Mouse (Mus musculus): ENCODE measurements around the gene Bpifc. TPM values are rescaled to one million over a fixed set of nuclear protein-coding genes. Genes with fewer than 3 reads are reported as not detected.

Gene Bpifc
- polyA plus RNA-seq (2014; fragmentation: Nextera tagmentation; extraction: Ambion mirVana), result not detected in 2 replicates

DNA sequence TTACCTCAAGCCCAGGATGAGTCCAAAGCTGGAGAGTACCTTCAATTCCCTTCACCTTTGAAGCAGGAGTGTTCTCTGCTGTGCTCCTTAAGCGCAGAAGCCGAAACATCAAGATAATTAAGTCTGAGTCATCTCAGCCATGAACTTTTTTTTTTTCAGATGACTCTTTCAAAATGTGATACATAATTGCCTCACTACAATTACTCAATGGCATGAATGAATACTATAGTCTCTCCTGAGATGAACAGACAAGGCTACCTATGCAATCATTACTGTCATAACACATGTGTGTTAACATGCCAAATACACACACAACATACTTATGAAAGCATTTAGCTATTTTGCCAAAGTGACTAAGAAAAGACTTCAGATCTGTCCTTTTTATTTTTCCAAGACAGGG, at the start of gene Bpifc:
Gene Bpifc (minus strand): TSS at position 115 of the 400 bp plus-strand sequence.
- no peaks in the 10 kb centered on the region for H3K36me3 ChIP-seq (ENCODE audit: control insufficient read depth, insufficient read depth, low read length)
- H3K9me3 ChIP-seq (replicated peaks; ENCODE audit: control insufficient read depth, low read length), result no peaks in the 10 kb centered on the region
- no peak within 1 kb of the TSS for H3K27ac ChIP-seq (ENCODE audit: low read depth, low read length)
- H3K4me3 ChIP-seq (ENCODE audit: low read depth, low read length), result no peak within 1 kb of the TSS
- H3K9ac ChIP-seq (ENCODE audit: low read depth, low read length), result no peak within 1 kb of the TSS
- WGBS (ENCODE audit: insufficient replicate concordance), result 86% methylated on average over 2 of the region's 2 CpGs
- H3K4me1 ChIP-seq (ENCODE audit: control insufficient read depth, insufficient read depth, low read length), result no peaks in the 10 kb centered on the region
- H3K27me3 ChIP-seq (ENCODE audit: control insufficient read depth, insufficient read depth, low read length), result no peaks in the 10 kb centered on the region
- ATAC-seq (replicated peaks; ENCODE audit: insufficient number of reproducible peaks, low FRiP score, low TSS enrichment), result no peak
- H3K4me2 ChIP-seq, result no peak within 1 kb of the TSS

DNA sequence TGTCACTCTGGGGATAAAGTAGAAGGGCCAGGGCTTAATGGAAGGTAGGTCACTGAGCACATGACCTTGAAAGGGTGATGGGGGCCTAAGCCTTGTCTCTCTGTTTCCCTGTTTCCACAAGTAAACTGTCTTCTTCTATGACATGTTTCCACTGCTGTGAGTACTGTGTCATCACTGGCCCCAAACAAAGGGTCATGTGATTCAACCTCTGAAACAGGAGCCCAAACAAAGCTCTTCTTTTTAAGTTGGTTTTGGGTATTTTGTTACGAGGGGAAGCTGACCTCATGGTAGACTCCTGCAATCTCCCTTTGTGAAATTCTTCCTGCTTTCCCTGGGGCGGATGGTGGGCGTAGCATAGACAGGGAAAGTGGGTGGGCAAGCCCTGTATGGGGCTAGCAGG, 48.6 kb upstream of the Bpifc start:
- Histone ChIP-seq H3K27ac (ENCODE audit: low read depth, low read length) (no peak overlapping the region), H3K4me1 (ENCODE audit: control insufficient read depth, insufficient read depth, low read length) (no peaks in the 10 kb centered on the region), H3K4me2 (no peak overlapping the region), H3K36me3 (ENCODE audit: control insufficient read depth, insufficient read depth, low read length) (no peaks in the 10 kb centered on the region), H3K4me3 (ENCODE audit: low read depth, low read length) (no peak overlapping the region), H3K9ac (ENCODE audit: low read depth, low read length) (no peak overlapping the region), H3K27me3 (ENCODE audit: control insufficient read depth, insufficient read depth, low read length) (no peaks in the 10 kb centered on the region), H3K9me3 (replicated peaks; ENCODE audit: control insufficient read depth, low read length) (peaks cover 6% of the 10 kb centered on the region; the same call in 1 of the 2 replicates)
- ATAC-seq (replicated peaks; ENCODE audit: insufficient number of reproducible peaks, low FRiP score, low TSS enrichment), result no peak
- 62% methylated on average over 3 of the region's 3 CpGs for WGBS (ENCODE audit: insufficient replicate concordance)

DNA sequence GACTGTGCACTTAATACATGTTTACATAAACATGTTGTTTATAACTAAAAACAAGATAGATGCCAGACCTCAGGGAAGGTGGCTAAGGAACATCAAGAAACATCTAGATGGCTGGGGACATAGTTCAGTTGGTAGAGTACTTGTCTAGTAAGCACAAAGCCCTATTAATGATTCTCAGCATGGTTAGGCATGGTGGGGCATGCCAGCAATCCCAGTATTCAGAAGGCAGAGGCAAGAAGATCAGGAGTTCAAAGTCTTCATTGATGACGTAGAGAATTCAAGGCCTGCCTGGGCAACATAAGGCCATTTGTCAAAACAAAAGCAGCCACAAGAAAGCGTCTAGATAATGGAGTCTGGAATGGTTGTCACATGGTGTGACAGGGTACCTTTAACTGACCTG, 46.0 kb upstream of the Bpifc start:
- Histone ChIP-seq H3K9me3 (replicated peaks; ENCODE audit: control insufficient read depth, low read length) (peaks cover 6% of the 10 kb centered on the region; the same call in 1 of the 2 replicates), H3K4me3 (ENCODE audit: low read depth, low read length) (no peak overlapping the region), H3K27me3 (ENCODE audit: control insufficient read depth, insufficient read depth, low read length) (no peaks in the 10 kb centered on the region), H3K4me1 (ENCODE audit: control insufficient read depth, insufficient read depth, low read length) (0 out of 2 replicates have a peak, but pooled peaks cover 3% of the 10 kb centered on the region), H3K27ac (ENCODE audit: low read depth, low read length) (no peak overlapping the region), H3K4me2 (no peak overlapping the region), H3K9ac (ENCODE audit: low read depth, low read length) (no peak overlapping the region), H3K36me3 (ENCODE audit: control insufficient read depth, insufficient read depth, low read length) (no peaks in the 10 kb centered on the region)
- no peak for ATAC-seq (replicated peaks; ENCODE audit: insufficient number of reproducible peaks, low FRiP score, low TSS enrichment)
- WGBS (ENCODE audit: insufficient replicate concordance), result 41% methylated on average over 2 of the region's 2 CpGs

DNA sequence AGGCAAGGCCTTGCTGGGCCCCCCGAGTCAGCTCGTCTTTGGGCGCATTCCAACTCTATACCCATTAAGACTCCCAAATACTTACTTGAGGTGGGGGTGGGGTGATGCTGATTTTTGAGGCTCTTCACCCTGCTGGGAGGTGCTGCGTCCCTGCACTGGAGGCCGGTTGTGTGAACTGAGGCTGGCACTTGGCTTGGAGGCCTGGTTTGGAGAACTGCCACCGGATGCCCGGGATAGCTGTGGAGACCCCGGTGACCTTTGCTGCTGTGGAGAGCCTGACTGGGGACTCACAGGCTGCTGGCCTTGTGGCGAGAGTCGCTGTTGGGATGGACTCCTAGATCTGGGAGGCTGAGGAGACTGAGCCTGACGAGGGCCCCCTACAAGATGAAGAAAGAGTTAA, 45.6 kb upstream of the Bpifc start:
- ATAC-seq (replicated peaks; ENCODE audit: insufficient number of reproducible peaks, low FRiP score, low TSS enrichment), result no peak
- WGBS (ENCODE audit: insufficient replicate concordance), result 78% methylated on average over 11 of the region's 11 CpGs

DNA sequence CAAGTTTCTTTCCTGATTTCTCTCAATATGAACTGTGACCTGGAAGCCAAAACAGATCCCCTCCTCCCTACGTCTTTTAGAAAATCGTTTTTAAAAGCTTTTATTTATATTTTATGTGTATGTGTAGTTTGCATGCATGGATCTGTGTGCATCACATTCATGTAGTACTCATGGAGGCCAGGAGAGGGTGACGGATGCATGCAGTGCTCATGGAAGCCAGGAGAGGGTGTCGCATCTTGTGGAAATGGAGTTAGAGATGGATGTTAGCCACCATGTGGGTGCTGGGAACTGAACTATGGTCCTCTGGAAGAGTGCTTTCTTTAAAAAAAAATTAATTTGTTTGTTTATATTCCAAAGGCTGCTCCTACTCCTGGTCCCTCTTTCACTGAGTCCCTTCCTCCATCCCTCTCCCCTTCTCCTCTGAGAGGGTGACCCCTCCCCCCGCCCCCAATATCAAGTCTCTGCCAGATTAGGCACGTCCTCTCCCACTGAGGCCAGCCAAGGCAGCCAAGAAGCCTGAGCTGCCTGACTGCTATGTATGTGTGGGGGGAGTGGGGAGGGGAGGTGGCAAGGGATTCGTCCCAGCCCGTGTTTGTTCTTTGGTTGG, 44.7 kb upstream of the Bpifc start:
- H3K27me3 ChIP-seq (ENCODE audit: control insufficient read depth, insufficient read depth, low read length), result no peaks in the 10 kb centered on the region
- no peaks in the 10 kb centered on the region for H3K36me3 ChIP-seq (ENCODE audit: control insufficient read depth, insufficient read depth, low read length)
- H3K4me1 ChIP-seq (ENCODE audit: control insufficient read depth, insufficient read depth, low read length), result 0 out of 2 replicates have a peak, but pooled peaks cover 3% of the 10 kb centered on the region
- H3K9me3 ChIP-seq (replicated peaks; ENCODE audit: control insufficient read depth, low read length), result 0 out of 2 replicates have a peak, but pooled peaks cover 2% of the 10 kb centered on the region
- H3K4me2 ChIP-seq, result no peak overlapping the region
- no peak for ATAC-seq (replicated peaks; ENCODE audit: insufficient number of reproducible peaks, low FRiP score, low TSS enrichment)
- no peak overlapping the region for H3K9ac ChIP-seq (ENCODE audit: low read depth, low read length)
- 79% methylated on average over 8 of the region's 8 CpGs for WGBS (ENCODE audit: insufficient replicate concordance)
- H3K4me3 ChIP-seq (ENCODE audit: low read depth, low read length), result no peak overlapping the region
- no peak overlapping the region for H3K27ac ChIP-seq (ENCODE audit: low read depth, low read length)

More for the DNA sequence above, 45.6 kb upstream of the Bpifc start:
- Histone ChIP-seq H3K27ac (ENCODE audit: low read depth, low read length) (no peak overlapping the region), H3K4me1 (ENCODE audit: control insufficient read depth, insufficient read depth, low read length) (0 out of 2 replicates have a peak, but pooled peaks cover 3% of the 10 kb centered on the region), H3K4me2 (no peak overlapping the region), H3K9ac (ENCODE audit: low read depth, low read length) (no peak overlapping the region), H3K36me3 (ENCODE audit: control insufficient read depth, insufficient read depth, low read length) (no peaks in the 10 kb centered on the region), H3K9me3 (replicated peaks; ENCODE audit: control insufficient read depth, low read length) (peaks cover 6% of the 10 kb centered on the region; the same call in 1 of the 2 replicates), H3K27me3 (ENCODE audit: control insufficient read depth, insufficient read depth, low read length) (no peaks in the 10 kb centered on the region), H3K4me3 (ENCODE audit: low read depth, low read length) (no peak overlapping the region)

DNA sequence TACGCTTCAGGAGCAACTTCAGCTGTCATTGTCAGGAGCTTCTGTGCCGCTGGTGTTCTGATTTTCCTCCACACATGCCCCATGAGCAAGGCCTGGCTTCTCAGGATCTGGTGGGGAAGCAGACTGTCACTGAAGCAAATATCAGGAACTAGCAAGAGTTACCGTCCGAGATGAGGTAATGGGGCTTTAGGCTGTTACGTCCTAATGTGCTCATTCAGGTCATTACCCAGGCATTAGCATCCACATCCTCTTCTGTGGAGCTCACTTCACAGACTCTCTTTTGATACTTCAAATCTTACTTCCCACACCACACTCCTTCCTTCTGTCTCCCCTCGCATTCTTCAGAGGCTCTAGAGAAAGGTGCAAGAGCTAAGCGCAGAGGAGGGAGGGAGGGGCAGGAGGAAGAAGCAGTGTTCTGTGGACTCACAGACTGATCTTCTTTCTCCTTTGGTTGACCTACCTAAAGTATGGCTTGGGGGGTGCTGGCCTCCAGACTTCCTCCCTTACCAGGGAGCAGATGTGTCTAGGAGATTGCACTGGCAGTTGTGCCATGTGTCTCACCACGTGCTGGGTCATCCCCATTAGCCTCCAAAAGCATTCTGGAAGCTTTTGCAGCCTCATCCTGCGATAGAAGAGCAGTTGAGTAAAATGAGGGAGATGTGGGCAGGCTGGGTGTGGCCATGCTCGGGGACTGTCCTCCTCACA, 41.3 kb upstream of the Bpifc start:
- Histone ChIP-seq H3K4me2 (no peak overlapping the region), H3K9me3 (replicated peaks; ENCODE audit: control insufficient read depth, low read length) (0 out of 2 replicates have a peak, but pooled peaks cover 2% of the 10 kb centered on the region), H3K4me3 (ENCODE audit: low read depth, low read length) (no peak overlapping the region), H3K27me3 (ENCODE audit: control insufficient read depth, insufficient read depth, low read length) (no peaks in the 10 kb centered on the region), H3K36me3 (ENCODE audit: control insufficient read depth, insufficient read depth, low read length) (no peaks in the 10 kb centered on the region), H3K9ac (ENCODE audit: low read depth, low read length) (no peak overlapping the region), H3K27ac (ENCODE audit: low read depth, low read length) (no peak overlapping the region), H3K4me1 (ENCODE audit: control insufficient read depth, insufficient read depth, low read length) (0 out of 2 replicates have a peak, but pooled peaks cover 3% of the 10 kb centered on the region)
- WGBS (ENCODE audit: insufficient replicate concordance), result 70% methylated on average over 10 of the region's 10 CpGs
- ATAC-seq (replicated peaks; ENCODE audit: insufficient number of reproducible peaks, low FRiP score, low TSS enrichment), result no peak

DNA sequence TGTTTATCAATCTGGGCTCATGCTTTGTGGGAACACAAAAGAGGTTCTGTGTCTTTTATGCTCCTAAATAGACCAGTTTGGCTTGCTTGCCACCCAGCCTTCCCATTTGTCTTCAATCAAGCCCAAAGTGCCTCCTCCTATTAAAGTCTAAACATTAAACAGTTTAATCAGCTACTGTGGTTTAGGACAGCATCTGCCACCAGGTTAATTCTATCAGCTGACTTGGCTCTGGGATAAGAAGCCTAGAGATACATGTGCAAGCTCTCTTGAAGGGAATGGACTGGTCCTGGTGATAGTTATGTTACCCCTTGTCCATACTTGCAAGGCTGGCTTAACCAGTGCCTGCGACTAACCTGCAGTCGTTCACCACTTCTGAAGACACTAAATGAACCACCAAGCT, 38.8 kb upstream of the Bpifc start:
- Histone ChIP-seq H3K9me3 (replicated peaks; ENCODE audit: control insufficient read depth, low read length) (no peaks in the 10 kb centered on the region), H3K27ac (ENCODE audit: low read depth, low read length) (no peak overlapping the region), H3K4me2 (no peak overlapping the region), H3K4me3 (ENCODE audit: low read depth, low read length) (no peak overlapping the region), H3K9ac (ENCODE audit: low read depth, low read length) (no peak overlapping the region), H3K4me1 (ENCODE audit: control insufficient read depth, insufficient read depth, low read length) (0 out of 2 replicates have a peak, but pooled peaks cover 3% of the 10 kb centered on the region), H3K36me3 (ENCODE audit: control insufficient read depth, insufficient read depth, low read length) (no peaks in the 10 kb centered on the region), H3K27me3 (ENCODE audit: control insufficient read depth, insufficient read depth, low read length) (no peaks in the 10 kb centered on the region)
- WGBS (ENCODE audit: insufficient replicate concordance), result 83% methylated on average over 2 of the region's 2 CpGs
- ATAC-seq (replicated peaks; ENCODE audit: insufficient number of reproducible peaks, low FRiP score, low TSS enrichment), result no peak

DNA sequence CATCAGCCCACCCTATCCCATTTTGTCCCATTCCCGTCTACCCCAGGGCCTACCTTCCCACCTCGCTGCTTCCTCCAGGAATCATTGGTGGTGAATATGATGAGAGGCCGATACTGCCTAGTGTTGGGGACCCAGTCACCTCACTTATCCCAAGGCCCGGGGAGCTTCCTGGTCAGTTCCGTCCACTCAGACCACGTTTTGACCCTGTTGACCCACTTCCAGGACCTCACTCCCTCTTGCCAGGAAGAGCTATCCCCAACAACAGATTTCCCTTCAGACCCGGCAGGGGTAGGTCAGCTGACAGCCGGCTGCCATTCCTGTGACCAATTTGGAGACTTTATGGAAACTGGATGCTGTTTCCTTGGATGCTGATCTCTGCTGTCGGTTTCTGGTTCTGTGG, 36.1 kb upstream of the Bpifc start:
- H3K27ac ChIP-seq (ENCODE audit: low read depth, low read length), result no peak overlapping the region
- no peak for ATAC-seq (replicated peaks; ENCODE audit: insufficient number of reproducible peaks, low FRiP score, low TSS enrichment)
- no peaks in the 10 kb centered on the region for H3K9me3 ChIP-seq (replicated peaks; ENCODE audit: control insufficient read depth, low read length)
- H3K27me3 ChIP-seq (ENCODE audit: control insufficient read depth, insufficient read depth, low read length), result no peaks in the 10 kb centered on the region
- 0 out of 2 replicates have a peak, but pooled peaks cover under 1% of the 10 kb centered on the region for H3K4me1 ChIP-seq (ENCODE audit: control insufficient read depth, insufficient read depth, low read length)
- H3K4me2 ChIP-seq, result no peak overlapping the region
- peaks cover 3% of the 10 kb centered on the region; the same call in 1 of the 2 replicates for H3K36me3 ChIP-seq (ENCODE audit: control insufficient read depth, insufficient read depth, low read length)
- no peak overlapping the region for H3K4me3 ChIP-seq (ENCODE audit: low read depth, low read length)
- 84% methylated on average over 9 of the region's 9 CpGs for WGBS (ENCODE audit: insufficient replicate concordance)
- H3K9ac ChIP-seq (ENCODE audit: low read depth, low read length), result no peak overlapping the region
